Mouse (Mus musculus) liver, embryonic 11.5 days (tissue): ENCODE measurements around the gene Zfp335. TPM values are rescaled to one million over a fixed set of nuclear protein-coding genes. Genes with fewer than 3 reads are reported as not detected.
"Not testable (repeated sequence)": the region's sequence is repeated elsewhere in the genome, so short reads cannot be mapped to it uniquely, and the experiment has no call there.

Source experiments
- ATAC-seq: fragments of 200-750 bp; cut with Nextera tagmentation; replicated peaks from 2 replicates; pipeline ENCODE4 v1.8.0; 2017; ENCODE audit warnings: moderate number of reproducible peaks, mild to moderate bottlenecking, moderate TSS enrichment, moderate library complexity; ENCODE audit not compliant: low FRiP score
- DNase-seq: peaks from one replicate; pipeline ENCODE4 v3.0.0-alpha.2; 2017; ENCODE audit warnings: low spot score
- H3K27ac ChIP-seq: fragments of 300-500 bp; sonication (generic); 2 replicates; pipeline ENCODE4 v1.5.1; 2014; ENCODE audit warnings: mild to moderate bottlenecking, low read depth, low read length, control low read depth
- H3K27me3 ChIP-seq: fragments of 300-500 bp; sonication (generic); replicated peaks from 2 replicates; pipeline ENCODE4 v1.6.1; 2014; ENCODE audit warnings: low read length, mixed read lengths; ENCODE audit not compliant: control insufficient read depth, insufficient read depth
- H3K36me3 ChIP-seq: fragments of 300-500 bp; sonication (generic); 2 replicates; pipeline ENCODE4 v1.6.1; 2014; ENCODE audit warnings: mild to moderate bottlenecking, low read length, moderate library complexity, mixed read lengths; ENCODE audit not compliant: control insufficient read depth, insufficient read depth
- H3K4me1 ChIP-seq: fragments of 300-500 bp; sonication (generic); replicated peaks from 2 replicates; pipeline ENCODE4 v1.6.1; 2014; ENCODE audit warnings: low read length, mixed read lengths; ENCODE audit not compliant: control insufficient read depth, insufficient read depth
- H3K4me2 ChIP-seq: fragments of 300-500 bp; sonication (generic); 2 replicates; pipeline ENCODE4 v1.6.1; 2014; ENCODE audit warnings: mild to moderate bottlenecking, control low read depth, moderate library complexity
- H3K4me3 ChIP-seq: fragments of 300-500 bp; sonication (generic); 2 replicates; pipeline ENCODE4 v1.5.1; 2014; ENCODE audit warnings: low read depth, low read length, control low read depth
- H3K9ac ChIP-seq: fragments of 300-500 bp; sonication (generic); 2 replicates; pipeline ENCODE4 v1.6.1; 2014; ENCODE audit warnings: low read depth, low read length, control low read depth
- H3K9me3 ChIP-seq: fragments of 300-500 bp; sonication (generic); 2 replicates; pipeline ENCODE4 v1.6.1; 2016; ENCODE audit warnings: low read length, inconsistent platforms, mixed read lengths; ENCODE audit not compliant: control insufficient read depth
- WGBS: fragments of 180-500 bp; shearing (Covaris S2); extraction: QIAGEN DNeasy Blood & Tissue Kit; methylation state at CpG from one replicate; pipeline ENCODE4 v1.1.7; 2014; 5-methylcytosine and 5-hydroxymethylcytosine counted together
- polyA plus RNA-seq: library from polyadenylated mRNA; unstranded; fragments of >200 nt; fragmentation: Nextera tagmentation; extraction: Ambion mirVana; gene quantifications from 2 replicates; pipeline ENCODE4 v1.2.1, GENCODE M21; 2014

Zfp335 gene
- polyA plus RNA-seq, 1 experiment from 2014 or later = 15.0 TPM

DNA sequence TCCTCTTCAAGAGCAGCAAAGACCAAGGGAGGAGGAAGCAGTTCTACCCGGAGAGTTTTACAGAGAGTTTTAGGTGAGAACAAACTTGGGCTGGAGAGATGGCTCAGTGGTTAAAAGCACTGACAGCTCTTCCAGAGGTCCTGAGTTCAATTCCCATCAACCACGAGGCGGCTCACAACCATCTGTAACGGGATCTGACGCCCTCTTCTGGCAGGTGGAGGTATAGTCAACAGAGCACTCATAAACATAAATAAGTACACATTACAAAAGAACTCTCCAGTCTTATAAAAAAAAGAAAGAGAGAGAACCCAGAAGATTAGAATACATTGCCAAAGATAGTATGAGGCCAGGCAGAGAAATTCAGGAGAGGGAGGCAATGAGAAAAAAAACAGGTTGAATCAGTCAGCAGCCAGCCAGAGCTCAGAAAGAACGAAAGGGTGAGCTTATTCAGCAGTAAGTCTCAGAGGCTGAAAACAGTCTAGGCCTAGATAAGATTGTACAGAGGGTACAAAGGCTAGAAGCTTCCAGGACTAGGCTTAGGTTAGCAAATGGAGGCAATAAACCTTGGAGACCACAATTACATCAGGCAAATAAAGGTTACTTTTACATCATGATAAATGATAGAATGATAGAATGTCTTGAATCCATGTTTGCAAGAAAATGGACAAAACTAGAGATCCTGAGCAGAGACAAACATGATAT lies 39.8 kb downstream of the Zfp335 start:
- WGBS = 65% methylated on average over 6 of the region's 6 CpGs
- Histone ChIP-seq H3K9ac (no peak overlapping the region), H3K27ac (no peak overlapping the region), H3K4me3 (no peak overlapping the region), H3K4me1 (peaks cover 9% of the 10 kb centered on the region), H3K27me3 (no peaks in the 10 kb centered on the region), H3K9me3 (no peaks in the 10 kb centered on the region), H3K4me2 (no peak overlapping the region), H3K36me3 (no peaks in the 10 kb centered on the region)
- DNase-seq (no peak), ATAC-seq (no peak)

DNA sequence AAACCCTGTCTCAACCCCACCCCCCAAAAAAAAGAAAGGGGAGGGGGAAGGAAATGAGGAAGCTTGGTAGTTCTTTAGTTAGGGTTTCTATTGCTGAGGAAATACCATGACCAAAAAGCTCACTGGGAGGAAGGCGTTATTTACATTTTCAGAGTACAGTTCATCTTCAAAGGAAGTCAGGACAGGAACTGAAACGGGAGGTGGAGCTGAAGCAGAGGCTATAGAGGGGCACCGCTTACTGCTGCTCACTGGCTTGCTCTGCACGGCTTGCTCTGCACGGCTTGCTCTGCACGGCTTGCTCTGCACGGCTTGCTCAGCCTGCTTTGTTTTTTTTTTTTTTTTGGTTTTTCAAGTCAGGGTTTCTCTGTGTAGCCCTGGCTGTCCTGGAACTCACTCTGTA lies 43.1 kb downstream of the Zfp335 start:
- H3K4me1 ChIP-seq = no peaks in the 10 kb centered on the region
- ATAC-seq (no peak), DNase-seq (no peak)
- H3K4me2 ChIP-seq = no peak overlapping the region
- no peak overlapping the region for H3K27ac ChIP-seq
- no peaks in the 10 kb centered on the region for H3K27me3 ChIP-seq
- H3K4me3 ChIP-seq = no peak overlapping the region
- no peak overlapping the region for H3K9ac ChIP-seq
- no peaks in the 10 kb centered on the region for H3K9me3 ChIP-seq
- no peaks in the 10 kb centered on the region for H3K36me3 ChIP-seq
- 61% methylated on average over 7 of the region's 7 CpGs for WGBS

DNA sequence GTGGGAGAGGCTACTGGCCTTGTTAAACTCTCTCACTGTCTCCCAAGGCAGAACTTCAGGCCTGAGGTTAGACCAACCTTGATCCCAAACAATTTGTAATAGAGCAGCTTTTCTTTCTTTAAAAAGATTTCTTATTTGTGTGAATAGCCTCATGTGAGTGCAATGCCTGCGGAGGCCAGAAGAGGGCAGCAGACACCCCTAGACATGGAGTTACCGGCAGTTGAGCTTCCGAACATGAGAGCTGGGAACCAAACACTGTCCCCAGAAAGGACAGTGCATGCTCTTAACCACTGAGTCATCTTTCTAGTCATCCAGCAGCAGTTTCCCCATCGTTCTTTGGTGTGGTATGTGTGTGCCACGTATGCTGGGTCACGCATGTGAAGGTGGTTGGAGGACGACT lies 44.0 kb downstream of the Zfp335 start:
- H3K4me2 ChIP-seq = no peak overlapping the region
- no peaks in the 10 kb centered on the region for H3K9me3 ChIP-seq
- H3K27ac ChIP-seq = peak overlapping the region; percentile 10; the same call in 1 of the 2 replicates
- no peak overlapping the region for H3K9ac ChIP-seq
- no peak for DNase-seq
- ATAC-seq = no peak
- WGBS = 88% methylated on average over 7 of the region's 7 CpGs
- no peaks in the 10 kb centered on the region for H3K36me3 ChIP-seq
- no peaks in the 10 kb centered on the region for H3K4me1 ChIP-seq
- no peaks in the 10 kb centered on the region for H3K27me3 ChIP-seq
- H3K4me3 ChIP-seq = no peak overlapping the region

DNA sequence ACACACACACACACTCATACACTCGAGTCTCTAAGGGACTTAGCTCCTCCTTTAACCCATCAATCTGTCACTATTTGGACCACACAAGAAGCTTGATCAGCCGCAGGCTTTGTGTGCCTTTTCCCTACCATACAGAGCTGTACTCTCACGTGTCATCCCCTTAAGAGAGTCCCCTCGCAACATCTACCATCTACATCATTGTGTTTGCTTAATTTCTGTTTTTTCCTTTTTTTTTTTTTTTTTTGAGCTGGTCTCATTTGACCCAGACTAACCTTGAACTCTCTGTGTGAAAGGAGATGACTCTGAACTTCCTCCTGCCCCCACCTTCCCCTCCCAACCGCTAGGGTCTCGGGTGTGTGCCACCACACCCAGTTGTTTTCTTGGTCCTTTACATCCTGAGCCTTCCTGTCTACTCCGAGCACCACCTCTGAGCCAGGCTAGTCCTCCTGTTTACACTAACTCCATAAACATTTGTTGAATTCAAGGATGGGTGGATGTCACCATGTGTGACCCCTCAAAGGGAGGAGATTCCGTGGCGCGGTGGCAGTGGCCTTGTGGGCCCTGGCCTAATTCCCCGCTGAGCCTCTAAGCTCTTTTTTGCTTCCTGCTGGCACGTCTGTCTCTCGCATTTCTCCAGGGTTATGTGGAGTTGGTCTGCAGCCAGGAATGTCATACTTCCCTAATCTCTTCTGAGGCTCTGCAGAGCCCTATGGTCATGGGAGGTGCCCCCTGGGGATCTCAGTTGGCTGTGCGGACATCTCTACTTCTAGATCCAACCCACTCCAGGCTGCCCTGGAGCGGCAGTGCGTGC lies 44.6 kb downstream of the Zfp335 start:
- 51% methylated on average over 16 of the region's 16 CpGs for WGBS
- Histone ChIP-seq H3K4me2 (no peak overlapping the region), H3K27ac (peak overlapping the region; percentile 10; the same call in 1 of the 2 replicates), H3K27me3 (no peaks in the 10 kb centered on the region), H3K4me3 (no peak overlapping the region), H3K36me3 (no peaks in the 10 kb centered on the region), H3K9me3 (no peaks in the 10 kb centered on the region), H3K4me1 (peaks cover 2% of the 10 kb centered on the region; the same call in 1 of the 2 replicates), H3K9ac (no peak overlapping the region)
- no peak for ATAC-seq
- DNase-seq = no peak

DNA sequence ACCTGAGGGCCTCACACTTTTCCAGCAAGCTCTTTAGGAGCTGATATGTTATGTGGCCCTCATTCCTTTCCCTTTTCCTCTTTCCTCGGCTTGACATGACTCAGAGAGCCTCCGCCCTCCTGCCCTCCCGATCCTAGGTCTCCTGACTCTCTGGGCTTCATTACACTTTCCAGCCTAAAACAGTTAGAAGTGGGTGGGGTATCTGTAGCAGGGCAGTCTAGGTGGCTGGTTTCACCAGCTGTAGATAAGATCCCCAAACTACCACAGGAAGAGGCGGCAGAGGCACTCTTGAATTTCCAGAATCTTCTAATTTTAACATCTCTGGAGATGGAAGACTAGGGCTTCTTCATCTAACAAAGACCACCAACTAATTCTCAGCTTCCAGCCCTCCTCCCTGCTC lies 47.0 kb downstream of the Zfp335 start:
- ATAC-seq (no peak), DNase-seq (no peak)
- WGBS = 41% methylated on average over 4 of the region's 4 CpGs
- no peaks in the 10 kb centered on the region for H3K36me3 ChIP-seq
- H3K9ac ChIP-seq = no peak overlapping the region
- no peak overlapping the region for H3K27ac ChIP-seq
- H3K4me3 ChIP-seq = no peak overlapping the region
- H3K4me1 ChIP-seq = peaks cover 7% of the 10 kb centered on the region
- H3K27me3 ChIP-seq = no peaks in the 10 kb centered on the region
- H3K4me2 ChIP-seq = no peak overlapping the region
- H3K9me3 ChIP-seq = no peaks in the 10 kb centered on the region

DNA sequence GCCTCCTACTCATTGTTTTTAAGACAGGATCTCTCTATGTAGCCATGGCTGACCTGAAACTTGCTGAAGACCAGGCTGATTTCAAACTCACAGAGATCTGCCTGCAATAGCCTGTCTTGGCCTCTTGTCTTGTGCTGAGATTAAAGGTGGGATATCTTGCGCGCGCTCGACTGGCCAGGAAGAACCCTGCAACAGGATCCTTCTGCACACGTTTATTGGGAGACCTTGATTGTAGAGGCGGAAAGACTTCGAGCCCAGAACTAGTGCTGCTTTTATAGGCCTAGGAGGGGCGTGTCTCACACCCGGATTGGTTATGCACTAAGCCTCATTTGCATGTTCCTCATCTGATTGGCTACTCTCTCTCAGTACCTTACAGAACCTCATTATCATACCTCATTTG lies 48.1 kb downstream of the Zfp335 start:
- peaks cover 13% of the 10 kb centered on the region for H3K4me1 ChIP-seq
- not testable (repeated sequence) for DNase-seq, H3K27ac ChIP-seq, H3K4me3 ChIP-seq, H3K9me3 ChIP-seq, H3K27me3 ChIP-seq, ATAC-seq, H3K36me3 ChIP-seq, H3K4me2 ChIP-seq, H3K9ac ChIP-seq
- WGBS = 85% methylated on average over 9 of the region's 9 CpGs

DNA sequence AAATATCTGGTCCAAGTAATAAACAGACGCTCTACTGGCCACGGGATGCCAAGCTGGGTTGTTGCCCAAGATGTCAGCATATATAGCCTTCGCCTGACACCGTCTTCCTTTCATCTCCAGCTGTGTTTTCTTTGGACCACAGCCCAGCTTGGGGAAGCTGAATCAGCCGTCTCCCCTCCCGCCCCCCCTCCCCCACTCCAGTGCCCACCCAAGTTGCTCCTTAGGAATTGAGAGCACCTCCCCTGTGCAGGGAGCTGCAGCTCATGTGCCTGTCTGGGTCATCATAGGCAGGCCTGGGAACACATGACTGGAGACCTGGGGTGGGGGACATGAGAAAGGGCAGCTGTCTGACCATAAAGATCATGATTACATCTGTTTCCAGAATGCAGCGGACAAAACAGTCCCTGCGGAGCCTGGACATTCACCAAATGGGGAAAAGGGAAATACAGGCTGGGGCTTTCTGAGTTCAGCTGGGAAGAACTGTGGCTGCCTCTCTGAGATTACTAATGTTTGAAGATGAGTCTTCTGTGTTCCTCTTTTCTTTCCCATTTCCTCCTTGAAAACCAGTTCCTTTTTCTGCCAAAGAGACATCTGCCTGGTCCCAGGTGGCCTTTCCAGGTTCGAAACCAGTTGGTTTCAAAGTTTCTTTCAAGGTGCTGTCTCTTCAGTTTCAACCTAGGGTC lies 49.2 kb downstream of the Zfp335 start:
- Histone ChIP-seq H3K9ac (no peak overlapping the region), H3K27ac (no peak overlapping the region), H3K4me2 (no peak overlapping the region), H3K4me3 (no peak overlapping the region), H3K4me1 (peaks cover 13% of the 10 kb centered on the region), H3K9me3 (no peaks in the 10 kb centered on the region), H3K27me3 (peaks cover 11% of the 10 kb centered on the region), H3K36me3 (no peaks in the 10 kb centered on the region)
- ATAC-seq (no peak), DNase-seq (no peak)
- WGBS = 54% methylated on average over 9 of the region's 9 CpGs

DNA sequence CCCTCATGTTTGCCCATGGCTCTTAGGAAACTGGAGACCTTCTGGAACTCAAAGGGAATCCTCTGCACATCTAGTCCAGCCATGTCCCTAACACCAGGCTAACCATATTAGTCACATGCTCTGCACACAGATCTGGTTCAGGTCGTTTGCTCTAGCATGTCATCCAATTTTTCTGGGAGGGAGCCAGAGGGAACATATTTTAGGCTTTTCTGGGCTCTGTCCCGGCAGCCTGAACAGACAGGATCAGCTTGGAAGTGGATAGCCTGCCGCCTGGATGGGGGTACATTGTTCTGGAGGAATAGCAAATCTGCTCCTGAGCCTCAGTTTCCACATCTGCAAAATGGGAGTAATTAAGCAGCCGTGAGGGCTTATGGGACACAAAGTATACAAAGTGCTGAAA lies 50.5 kb downstream of the Zfp335 start:
- Histone ChIP-seq H3K9ac (no peak overlapping the region), H3K27ac (no peak overlapping the region), H3K4me1 (peaks cover 17% of the 10 kb centered on the region), H3K27me3 (peaks cover 24% of the 10 kb centered on the region), H3K4me3 (no peak overlapping the region), H3K9me3 (no peaks in the 10 kb centered on the region), H3K36me3 (no peaks in the 10 kb centered on the region), H3K4me2 (no peak overlapping the region)
- DNase-seq (no peak), ATAC-seq (no peak)
- 72% methylated on average over 4 of the region's 4 CpGs for WGBS
